Mouse (Mus musculus) induced T-regulatory cell, adult 2 months (primary cell): ENCODE measurements around the gene B230219D22Rik.
"Not testable (repeated sequence)": the region's sequence is repeated elsewhere in the genome, so short reads cannot be mapped to it uniquely, and the experiment has no call there.

Experiments
- DNase-seq: peaks from one replicate; pipeline ENCODE4 v3.0.0-alpha.2; 2012; ENCODE audit warnings: low read depth

The B230219D22Rik gene

GRCm38 (mm10) chr13:55692535-55693242 is at the start of gene B230219D22Rik:
TSS of gene B230219D22Rik (plus strand) at chr13:55693124.
- peak; percentile 95 for DNase-seq

- DNase-seq: peak; percentile 76
Measured at GRCm38 (mm10) chr13:55644525-55644924, 48.4 kb upstream of the B230219D22Rik start.

DNA sequence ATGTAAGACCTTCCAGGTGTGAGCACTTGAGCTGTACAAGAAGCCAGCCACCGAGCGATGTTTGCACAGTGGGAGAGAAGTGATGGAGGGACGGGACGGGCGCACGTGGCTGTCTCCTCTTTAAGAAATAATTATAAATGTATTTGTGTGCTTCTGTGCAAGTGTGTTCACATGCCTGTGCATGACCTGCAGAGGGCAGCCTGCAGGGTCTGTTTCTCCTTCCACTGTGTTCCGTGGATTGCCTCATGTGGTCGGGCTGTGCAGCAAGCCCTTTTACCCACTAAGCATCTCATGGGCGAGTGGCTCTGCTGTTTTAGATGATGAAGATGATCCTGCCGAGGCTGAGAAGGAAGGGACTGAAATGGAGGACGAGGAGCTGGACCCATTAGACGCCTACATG is 42.8 kb upstream of the B230219D22Rik start:
- DNase-seq: no peak

GRCm38 (mm10) chr13:55650980-55651379 is 41.9 kb upstream of the B230219D22Rik start:
- DNase-seq: no peak

GRCm38 (mm10) chr13:55668550-55668949 is 24.4 kb upstream of the B230219D22Rik start:
- peak; percentile 63 for DNase-seq

DNA sequence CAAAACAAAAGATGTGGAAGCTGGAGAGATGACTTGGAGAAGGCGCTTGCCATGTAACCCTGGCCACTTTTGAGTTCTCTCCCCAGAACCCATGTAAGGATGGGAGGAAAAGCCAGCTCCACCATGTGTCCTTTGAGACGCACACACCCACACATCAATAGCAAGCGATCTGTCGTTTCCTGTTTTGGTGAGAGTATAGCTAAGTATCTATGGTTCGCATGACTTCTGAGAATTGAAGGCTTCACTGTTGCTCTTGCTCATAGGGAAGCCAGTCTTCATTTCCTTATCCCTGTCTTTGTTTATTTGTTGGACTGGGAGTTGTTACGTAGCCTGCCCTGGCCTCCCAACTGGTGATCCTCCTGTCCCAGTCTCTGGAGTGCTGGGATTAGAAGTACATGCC is 20.2 kb upstream of the B230219D22Rik start:
- DNase-seq: peak; percentile 63

GRCm38 (mm10) chr13:55677364-55677763 is 15.6 kb upstream of the B230219D22Rik start:
- DNase-seq: no peak

DNA sequence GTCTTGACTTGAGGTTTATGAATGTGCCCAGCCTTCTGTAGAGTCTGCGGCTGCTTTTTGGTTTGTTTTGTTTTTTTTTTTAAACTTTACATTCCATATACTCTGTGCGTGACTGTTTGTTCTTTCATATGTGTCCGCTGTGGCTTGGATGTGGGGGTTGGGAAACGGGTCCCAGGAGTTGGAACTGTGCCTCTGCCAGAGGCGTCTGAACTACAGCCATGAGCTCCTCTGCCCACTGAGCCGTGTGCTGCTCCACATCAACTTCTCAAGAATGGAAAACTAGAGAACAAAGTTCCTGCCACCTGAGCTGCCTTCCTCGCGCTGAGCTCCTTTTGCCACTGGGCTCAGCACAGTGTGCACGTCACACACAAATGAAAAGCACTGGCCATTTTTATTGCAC is 10.7 kb upstream of the B230219D22Rik start:
- DNase-seq: no peak

DNA sequence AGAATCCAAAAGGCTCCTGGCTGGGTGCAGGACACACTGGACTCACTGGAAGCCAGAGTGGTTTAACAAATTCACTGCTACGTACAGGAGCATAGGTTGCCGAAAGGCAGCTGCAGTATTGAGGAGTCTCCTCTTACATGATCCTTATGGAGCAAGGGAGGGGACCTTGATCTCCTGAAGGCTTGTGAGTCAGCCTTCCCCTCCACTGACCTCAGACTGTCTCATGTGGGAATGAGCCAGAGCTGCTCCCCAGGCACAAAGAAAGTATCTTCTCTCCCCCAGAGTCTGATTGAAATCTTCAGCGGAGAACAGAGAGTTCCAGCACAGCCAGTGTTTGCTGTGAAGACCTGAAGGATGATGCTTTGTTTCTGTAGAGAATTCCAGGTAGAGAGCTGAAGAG is 9.3 kb upstream of the B230219D22Rik start:
- no peak for DNase-seq

GRCm38 (mm10) chr13:55686107-55686633 is 6.8 kb upstream of the B230219D22Rik start:
- no peak for DNase-seq

- DNase-seq: no peak
Measured at GRCm38 (mm10) chr13:55687927-55688602, 4.9 kb upstream of the B230219D22Rik start.

DNA sequence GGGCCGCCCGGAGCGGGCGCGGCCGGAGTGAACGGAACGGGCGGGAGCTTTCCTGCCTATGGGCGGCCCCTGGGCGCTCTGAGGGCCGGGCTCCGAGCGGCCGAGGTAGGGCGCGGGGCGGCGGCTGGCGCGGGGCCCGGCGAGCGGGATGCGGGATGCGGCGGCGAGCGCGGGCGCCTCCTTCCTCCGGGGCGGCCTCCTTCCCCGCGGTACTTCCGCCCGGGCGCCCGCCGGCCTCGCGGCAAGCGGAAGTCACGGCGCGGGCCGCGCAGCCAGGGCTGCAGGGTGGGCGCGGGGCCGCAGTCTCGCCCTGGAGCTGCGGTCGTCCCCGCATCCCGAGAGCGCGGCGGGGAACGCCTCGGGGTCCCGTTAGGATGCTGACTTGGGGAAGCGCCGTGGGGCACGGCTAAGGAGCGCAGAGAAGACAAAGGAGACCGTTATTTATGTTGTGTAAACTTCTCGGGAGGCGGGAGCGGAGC is 358 bp downstream of the B230219D22Rik start:
- DNase-seq: peak; percentile 76

- DNase-seq: peak; percentile 63
Measured at GRCm38 (mm10) chr13:55694110-55694509, 1.2 kb downstream of the B230219D22Rik start.

GRCm38 (mm10) chr13:55695989-55696388 is 3.1 kb downstream of the B230219D22Rik start:
- not testable (repeated sequence) for DNase-seq

DNA sequence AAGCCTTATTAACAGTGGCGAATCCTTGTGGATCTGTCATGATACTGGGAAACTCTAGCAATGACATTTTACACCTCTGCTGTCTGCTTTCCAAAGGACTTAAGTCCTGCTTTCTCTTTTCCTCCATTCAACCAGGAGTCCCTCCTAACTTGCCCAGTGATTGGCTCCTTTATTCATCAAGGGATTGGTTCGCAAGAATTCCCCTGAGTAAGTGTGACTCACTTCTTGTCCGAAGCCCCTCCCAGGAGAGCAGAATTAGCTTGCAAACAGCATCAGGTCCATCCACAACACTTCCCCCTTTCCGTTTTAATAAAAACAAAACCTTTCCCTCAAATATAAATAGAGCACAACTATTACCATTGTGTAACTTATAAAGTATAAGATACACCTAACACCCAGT is 11.4 kb downstream of the B230219D22Rik start:
- no peak for DNase-seq

DNA sequence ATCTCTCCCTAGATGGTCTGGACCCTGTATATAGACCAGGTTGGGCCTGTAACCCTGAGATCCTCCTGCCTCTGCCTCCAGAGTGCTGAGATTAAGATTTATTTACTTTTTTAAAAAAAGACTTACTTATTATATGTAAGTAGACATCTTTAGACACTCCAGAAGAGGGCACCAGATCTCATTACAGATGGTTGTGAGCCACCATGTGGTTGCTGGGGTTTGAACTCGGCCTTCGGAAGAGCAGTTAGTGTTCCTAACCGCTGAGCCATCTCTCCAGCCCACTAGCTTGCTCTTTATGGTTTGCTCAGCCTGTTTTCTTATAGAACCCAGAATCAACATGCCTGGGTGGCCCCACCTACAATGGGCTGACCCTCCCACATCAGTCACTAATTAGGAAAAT is 19.9 kb downstream of the B230219D22Rik start:
- DNase-seq: no peak

DNA sequence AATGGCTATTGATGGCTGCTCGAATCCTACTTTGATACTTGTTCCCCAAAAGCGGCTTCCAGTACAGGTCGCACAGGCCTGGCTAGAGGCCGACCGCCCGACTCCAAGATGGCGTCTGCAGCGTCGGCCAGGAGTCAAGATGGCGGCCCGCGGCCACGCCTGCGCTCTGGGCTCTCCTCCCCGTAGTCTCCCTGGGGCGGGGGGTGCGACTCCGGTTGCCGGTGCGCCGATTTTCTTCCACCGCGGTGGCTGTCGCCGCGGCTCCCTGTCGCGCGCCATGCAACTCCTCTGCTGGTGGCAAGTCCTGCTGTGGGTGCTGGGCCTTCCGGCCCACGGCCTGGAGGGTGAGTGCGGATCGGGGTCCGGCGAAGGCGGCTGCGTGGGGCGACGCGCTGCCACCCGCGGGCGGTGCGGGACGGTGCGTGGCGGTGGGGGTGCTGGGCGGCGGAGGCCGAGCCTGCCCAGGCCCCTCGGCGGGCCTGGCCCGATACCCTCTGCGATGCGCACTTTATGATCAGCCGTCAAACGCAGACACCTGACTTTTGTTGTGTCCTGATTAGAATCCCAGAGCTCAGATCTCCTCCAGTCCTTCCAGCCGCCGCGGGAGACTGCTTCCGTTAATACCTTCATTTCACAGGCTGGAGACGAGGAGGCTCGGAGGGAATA is 21.7 kb downstream of the B230219D22Rik start, which contains the start of gene Txndc15:
Gene Txndc15 (plus strand): TSS at position 150 of the 666 bp plus-strand sequence.
- DNase-seq: peak; percentile 89

DNA sequence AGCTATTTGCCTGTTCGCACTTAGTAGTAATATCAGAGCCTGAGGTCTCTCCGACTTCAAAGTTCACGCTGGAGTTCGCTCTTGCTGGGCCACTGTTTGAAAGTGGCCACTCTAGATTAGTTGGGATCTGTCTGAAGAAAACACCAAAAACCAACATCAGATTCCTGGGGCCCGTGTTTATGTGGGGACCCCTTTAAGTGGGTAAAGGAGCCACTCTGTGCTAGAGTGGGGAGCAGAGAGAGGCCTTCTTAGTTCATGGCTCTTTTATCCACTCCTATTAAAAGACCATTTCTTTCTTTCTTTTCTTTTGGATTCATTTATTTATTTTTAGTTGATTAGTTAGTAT is 22.2 kb downstream of the B230219D22Rik start:
- DNase-seq: no peak

GRCm38 (mm10) chr13:55715908-55716510 is 23.1 kb downstream of the B230219D22Rik start:
- DNase-seq: peak; percentile 17

DNA sequence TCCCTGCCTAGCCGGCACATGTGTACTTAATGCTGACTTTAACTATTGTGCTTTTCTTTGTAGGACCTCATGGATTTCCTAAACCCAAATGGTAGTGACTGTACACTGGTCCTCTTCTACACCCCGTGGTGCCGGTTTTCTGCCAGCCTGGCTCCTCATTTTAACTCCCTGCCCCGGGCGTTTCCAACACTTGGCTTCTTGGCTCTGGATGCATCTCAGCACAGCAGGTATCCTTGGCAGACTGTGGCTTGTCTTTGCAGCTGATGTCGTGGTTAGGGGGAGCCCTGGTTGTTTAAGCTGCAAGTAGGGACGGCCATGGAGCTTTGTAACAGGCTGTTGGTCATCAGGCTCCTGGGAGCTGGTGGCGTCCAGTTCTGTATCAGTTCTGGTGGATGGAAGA is 28.6 kb downstream of the B230219D22Rik start:
- DNase-seq: no peak

- no peak for DNase-seq
Measured at GRCm38 (mm10) chr13:55721995-55722394, 29.1 kb downstream of the B230219D22Rik start.

- DNase-seq: no peak
Measured at GRCm38 (mm10) chr13:55726598-55727119, 33.7 kb downstream of the B230219D22Rik start.
